Mouse (Mus musculus) adrenal gland, adult 18-20 months (tissue): ENCODE results near the gene BC048562. TPM values are rescaled to one million over a fixed set of nuclear protein-coding genes. Genes with fewer than 3 reads are reported as not detected.
A peak's percentile ranks its signal among the peaks of the same experiment; 100 is the strongest.

Experiments
- DNase-seq, 2 experiments: peaks; one replicate each; pipeline ENCODE4 v3.0.0; 2021 to 2022; ENCODE audit warnings: low spot score in 2 of 2
- total RNA-seq, 2 experiments: library from RNA; stranded (reverse); gene quantifications; 1 replicate in 1 of 2; 2 replicates in 1 of 2; pipeline ENCODE4 v1.2.3; 2021

The BC048562 gene
- total RNA-seq, 2 experiments from 2014 or later, result not detected

DNA sequence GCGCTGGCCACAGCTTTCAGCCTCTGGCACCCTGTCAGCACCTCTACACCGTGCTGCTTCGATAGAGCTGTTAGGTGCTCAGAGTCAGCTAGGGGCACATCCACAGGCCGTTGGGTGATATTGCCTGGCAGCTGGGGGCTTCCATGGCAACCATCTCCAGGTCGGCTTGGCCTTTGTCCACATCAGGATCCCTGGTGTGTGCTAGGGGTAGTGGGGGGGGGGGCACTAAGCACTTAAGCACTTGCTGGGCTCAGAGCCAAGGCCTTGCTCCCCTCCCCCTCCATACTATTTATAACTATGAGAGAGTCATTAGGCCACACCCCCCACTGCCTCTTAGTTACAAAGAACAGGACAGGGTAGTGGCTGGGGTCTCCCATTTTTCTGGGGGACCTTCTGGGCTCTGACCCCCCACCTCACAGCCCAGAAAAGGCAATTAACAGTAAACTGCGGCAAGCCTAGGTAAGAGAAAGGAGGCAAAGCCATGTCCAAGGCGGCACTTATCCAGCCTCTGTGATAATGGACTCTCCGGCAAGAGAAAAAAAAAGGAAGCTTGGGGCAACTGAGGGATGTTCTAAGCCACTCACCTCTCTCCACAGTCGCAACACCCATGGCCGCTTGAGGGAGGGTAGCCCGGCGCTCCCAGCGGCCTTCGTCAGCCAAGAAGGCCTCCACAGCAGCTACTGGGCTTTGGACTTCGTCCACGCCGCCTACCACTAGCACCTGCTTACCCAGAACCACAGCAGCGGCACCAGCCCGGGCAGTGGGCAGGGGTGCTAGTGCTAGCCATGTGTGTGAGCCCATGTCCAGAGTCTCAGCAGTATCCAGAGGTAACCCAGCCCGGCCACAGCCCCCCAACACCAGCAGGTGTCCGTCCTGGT lies 14.2 kb downstream of the BC048562 start:
- DNase-seq, result no peak

DNA sequence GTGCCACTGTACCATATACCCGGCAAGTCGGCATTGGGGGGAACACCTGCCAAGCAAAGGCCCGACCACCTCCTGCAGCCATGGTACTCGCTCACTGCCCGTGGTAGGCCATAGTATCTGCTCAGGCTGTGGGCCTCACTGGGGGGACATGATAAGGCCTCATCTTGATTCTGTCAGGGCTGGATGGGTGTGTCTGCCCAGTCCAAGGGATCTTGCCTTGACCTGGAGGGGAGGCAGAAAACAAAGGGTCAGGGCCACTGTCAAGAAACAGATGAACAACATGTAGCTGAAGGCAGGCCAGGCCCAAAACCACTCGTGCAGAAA lies 14.8 kb downstream of the BC048562 start:
- no peak for DNase-seq

DNA sequence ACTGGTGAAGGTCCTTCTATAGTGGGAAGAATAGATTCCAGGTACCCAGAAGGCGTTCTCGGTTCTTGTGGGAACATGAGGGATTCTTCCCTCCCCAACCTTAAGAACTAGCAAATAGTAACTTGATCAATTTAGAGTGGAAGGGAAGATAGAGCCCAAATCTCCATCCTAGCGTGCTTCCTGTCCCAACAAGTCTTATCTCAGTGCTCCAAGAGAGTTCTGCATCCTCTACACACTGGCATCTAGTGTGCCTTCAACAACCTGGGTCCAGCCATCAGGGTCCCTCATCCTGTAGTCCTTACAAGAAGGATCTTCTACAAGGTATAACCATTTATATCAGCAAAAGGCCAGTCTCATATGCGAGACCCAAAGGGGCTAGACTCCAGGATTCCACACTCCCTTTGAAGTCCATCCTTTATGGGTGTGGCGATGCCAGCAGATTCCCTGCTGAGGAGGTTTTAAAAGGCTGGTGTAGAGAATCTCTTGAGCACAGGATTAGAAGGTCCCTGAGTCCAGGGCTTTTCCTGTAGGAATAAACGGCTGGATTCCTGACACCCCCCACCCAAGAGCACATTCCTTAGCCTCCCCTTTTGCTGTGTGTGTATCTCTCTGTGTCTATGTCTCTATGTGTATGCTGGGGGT lies 15.4 kb downstream of the BC048562 start:
- DNase-seq, result no peak

DNA sequence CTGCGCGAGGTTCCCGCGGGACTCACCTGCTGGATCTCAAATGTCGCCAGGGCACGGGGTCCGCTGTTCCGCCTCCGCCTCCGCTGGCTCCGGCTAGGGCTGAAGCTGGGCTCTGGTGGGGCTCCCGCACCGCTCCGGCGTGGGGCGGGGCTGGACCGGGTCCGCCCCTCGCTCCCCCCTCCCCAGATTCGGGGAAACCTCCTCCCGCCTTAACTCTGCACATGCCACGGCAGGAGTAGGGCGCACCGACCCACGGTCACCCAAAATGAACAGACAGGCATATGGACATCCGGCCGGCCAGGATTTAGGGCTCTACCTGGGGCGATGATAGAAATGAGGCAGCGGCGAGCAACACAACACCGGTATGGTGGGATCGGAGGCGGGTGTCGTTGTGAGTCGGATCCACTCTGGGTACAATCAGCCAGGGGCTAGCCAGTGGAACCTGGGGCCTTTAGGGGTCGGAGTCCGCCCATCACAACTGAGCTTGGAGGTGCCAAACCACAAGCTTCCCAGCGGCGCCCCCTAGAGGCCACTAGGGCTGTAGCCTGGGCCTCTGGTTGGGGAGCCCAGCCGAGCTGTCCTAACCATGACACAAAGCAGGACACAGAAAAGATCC lies 16.1 kb downstream of the BC048562 start:
- DNase-seq, result peak; percentile 88 to 89

DNA sequence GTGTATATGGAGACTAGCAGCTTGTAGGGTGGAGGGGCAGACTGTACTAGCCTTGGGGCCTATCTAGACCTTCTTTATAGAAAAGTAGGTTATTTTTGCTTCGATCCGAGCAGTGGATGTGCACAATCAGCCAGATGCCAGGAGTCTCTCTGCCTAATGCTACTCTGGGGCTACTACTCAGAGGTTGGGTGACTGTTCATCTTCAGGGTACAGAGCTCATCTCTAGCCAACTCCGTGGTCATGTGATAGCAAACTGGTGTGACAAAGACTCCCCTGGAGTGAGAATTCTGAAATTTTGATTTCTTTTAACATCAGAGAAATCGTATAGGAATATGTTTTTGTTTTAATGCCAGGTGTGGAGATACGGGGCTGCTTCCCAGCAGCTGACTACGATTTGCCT lies 16.6 kb downstream of the BC048562 start:
- DNase-seq, result no peak

DNA sequence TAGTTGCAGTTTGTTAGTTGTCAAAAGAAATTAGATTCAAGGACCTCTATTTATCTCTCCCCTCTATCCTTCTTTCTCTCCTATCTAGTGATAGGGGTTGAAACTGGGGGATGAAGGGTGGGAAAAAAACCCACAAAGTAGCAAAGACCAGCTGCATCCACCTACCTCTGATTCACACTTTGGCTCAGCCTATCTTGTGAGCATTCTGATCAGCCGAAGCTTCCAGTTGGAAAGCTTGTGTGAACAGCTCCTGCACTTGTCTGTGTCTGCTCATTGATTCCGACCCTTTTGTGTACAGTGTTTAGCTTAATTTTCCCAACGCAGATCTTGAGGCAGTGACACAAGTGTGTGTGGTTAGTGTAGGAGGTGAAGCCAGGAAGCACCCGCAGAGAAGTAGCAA lies 17.2 kb downstream of the BC048562 start:
- DNase-seq, result no peak

DNA sequence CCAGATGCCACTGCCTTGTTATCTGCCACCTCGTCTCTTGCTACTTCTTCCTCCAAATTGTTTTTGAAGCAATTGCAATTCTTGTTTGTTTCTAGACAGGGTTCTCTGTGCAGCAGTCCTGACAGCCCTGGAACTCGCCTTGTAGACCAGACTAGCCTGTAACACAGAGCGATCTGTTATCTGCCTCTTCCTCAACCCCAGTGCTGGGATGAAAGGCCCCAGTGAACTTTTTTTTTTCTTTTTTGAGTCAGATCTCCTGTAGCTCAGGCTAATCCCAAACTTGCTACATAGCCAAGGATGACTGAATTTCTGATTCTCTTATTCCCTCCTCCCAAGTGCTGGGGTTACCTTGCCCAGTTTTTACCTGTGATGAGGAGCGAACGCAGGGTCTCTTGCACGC lies 18.1 kb downstream of the BC048562 start:
- DNase-seq, result no peak

DNA sequence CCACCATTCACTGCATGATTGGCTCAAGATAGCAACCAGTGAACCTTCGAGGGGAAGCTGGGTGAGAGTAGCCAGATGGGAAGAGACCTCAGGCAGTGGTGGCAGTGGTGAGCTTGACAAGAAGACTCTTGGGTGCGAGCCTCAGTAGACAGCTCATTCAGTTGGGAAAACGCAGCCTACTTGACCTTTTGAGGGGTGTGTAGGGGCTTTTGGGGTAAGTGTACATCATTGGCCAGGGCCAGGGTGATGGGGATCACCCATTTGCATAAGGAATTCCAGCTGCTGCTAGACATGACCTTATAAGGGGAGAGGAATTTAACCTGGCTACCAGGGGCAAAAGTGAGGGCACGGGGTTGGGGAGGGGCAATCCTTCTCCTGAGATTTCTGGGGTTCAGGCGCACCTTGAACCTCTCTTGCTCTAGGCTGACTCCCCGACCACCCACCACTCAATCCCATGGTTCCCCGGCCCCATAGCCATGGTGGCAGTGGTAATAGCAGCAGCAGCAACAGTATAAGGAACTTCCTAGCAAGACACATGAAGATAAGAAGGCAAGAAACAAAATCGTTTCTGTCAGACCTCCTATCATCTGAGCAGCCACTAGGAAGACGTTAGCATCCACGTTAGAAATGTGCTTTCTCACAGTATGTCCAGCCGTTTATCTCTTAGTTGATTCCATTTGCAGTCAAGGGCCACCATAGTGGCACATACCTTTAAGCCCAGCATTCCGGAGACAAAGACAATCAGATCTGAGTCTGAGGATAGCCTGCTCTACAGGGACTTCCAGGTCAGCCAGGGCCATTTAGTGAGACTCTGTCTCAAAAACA lies 19.7 kb downstream of the BC048562 start:
- no peak for DNase-seq

DNA sequence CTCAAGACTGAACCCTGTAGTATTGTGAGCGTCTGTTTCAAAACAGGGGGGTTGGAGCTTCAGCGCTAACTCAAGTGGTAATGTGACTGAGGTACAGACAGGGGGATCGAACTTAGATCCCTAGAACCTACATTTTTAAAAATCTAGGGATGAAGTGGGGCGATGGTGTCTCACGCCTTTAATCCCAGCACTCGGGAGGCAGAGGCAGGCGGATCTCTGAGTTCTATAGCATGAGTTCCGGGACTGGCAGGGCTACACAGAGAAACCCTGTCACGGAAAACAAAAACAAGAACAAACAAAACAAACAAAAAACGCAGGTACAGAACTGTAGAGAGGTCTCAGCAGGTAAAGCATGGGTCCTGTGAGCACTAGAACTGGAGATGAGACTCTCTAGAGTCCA lies 20.7 kb downstream of the BC048562 start:
- DNase-seq, result no peak

DNA sequence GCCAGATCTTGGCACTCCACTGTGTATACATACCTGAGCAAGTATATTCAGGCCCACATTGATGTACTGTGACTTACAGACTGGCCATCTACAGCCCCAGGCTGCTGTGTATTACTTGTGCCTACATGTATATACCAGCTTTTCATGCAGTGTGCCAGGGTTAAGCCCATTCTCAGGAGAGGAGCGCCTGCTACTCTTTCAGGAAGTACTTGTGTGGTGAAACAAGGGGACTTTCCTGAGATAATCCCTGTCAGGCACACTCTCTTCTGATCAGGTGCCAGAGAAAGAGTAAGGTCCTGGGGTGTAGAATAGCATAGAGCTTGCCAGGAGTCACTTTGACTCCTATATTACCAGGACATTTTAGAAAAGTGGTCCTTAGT lies 23.6 kb downstream of the BC048562 start:
- DNase-seq, result no peak

DNA sequence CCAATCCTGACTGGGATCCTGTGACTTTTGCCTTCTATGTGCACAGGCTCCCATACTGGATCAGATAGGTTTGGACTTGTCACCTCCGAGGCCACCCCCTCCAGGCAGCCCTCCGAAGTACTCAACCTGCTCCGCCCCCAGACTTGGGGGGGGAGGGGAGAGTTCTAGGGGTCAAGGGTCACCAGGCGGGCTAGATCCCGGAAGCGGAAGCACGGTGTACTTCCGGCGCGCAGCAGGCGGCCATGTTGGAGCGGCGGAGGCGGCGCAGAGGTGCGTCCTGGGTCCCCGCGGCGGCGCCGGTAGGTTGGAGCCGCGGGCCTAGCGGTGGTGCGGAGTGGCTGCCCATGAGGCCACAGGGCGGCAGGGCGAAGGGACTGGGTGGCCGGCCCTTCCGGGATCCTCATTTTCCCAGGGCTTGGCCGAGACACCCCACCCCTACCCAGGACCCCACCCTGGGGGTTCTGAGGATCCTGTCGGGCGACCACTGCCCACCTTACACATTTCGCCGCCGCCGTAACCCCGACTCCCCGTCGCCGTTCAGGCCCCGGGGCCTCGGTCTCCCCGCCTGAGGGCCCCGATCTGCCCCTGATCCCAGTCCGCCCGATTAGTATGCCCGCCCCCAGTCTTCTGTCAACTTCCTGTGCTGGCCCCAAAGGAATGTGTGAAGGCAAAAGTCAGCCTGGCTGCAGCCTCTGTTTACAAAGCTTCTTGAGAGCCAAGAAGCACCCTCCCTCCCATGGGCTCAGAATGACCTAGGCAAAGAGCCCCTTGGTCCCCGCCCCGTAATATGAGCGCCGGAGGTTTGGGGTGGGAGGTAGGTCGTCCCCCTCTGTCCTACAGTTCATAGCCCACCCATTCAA lies 24.3 kb downstream of the BC048562 start, which contains the start of gene Ccdc71:
TSS of gene Ccdc71 (plus strand) at position 209 of the 860 bp plus-strand sequence.
- peak; percentile 85 to 86 for DNase-seq

DNA sequence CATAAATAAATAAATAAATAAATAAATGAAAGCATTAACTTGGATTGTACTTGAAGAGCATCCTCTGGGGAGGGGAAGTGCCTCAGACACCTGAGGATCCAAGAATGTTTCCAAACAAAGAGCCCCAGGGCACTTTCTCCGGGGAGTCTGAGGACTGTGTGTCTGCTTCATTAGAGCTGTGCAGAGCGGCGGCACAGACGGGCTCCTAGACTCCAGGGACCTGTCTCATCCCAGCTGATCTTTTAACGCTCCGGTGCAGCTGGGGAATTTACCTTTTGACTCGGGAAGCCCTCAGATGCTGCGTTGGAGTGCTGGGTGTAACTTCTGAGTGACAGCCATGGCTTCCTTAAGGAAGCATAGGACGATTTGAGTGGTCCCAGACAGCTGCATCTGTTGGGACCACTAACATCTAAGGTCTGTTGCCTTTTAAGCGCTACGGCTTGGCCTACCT lies 24.9 kb downstream of the BC048562 start, which contains the start of gene Klhdc8b:
TSS of gene Klhdc8b (minus strand) at position 401 of the 451 bp plus-strand sequence.
- DNase-seq, result no peak

DNA sequence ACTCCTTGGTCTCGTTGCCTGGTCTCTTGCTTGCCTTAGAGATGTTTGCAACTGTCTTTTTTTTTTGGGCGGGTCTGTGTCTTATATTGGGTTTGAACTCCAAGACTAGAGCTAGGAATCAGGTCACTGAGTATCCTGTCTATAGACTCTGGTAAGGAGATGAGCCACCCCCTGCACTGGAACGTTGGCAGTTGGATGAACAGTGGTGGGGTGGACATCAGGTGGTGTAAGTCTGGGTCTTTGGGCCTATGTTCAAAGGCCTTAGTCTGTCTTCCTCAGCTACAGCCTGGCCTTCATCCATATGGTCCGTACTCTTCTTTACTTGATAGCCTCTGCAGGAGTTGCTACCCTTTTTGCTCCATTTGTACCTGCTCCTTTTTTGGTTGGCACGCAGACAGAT lies 25.4 kb downstream of the BC048562 start:
- DNase-seq, result no peak

DNA sequence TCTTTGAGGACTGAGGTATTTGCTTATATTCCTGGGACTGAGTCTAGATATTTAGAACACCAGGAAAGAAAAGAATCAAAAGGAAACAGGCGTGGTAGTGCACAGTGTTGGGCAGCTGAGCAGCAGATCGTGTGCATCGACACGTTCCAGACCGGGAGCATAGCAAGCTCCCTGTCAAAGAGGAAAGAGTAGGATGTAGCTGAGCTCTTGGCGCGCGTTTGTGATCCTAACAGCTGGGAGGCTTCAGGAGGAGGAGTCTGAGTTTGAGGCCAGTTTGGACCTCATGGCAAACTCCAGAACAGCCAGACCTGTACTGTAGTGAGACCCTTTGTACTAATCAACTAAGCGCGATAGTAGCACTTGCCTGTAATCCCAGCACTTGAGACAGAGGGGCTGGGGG lies 25.9 kb downstream of the BC048562 start:
- no peak for DNase-seq

DNA sequence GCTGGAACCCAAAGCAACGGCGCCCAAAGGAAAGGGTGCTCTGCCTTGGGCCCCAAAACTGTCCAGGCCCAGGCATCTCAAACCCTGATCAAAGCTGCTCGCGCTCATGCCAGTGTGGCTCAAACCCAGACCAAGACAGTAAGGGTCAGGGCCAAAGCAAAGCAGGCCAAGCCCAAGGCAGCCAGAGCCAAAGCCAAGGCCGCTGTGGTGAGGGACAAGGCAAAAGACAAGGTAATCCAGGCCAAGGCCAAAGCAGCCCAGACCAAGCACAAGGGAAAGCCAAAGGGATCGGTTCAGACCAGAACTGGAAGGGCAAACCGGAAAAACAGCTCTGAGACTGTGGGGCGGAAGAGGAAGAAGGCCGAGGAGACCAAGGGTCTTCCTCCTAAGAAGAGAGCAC lies 27.4 kb downstream of the BC048562 start:
- no peak for DNase-seq

DNA sequence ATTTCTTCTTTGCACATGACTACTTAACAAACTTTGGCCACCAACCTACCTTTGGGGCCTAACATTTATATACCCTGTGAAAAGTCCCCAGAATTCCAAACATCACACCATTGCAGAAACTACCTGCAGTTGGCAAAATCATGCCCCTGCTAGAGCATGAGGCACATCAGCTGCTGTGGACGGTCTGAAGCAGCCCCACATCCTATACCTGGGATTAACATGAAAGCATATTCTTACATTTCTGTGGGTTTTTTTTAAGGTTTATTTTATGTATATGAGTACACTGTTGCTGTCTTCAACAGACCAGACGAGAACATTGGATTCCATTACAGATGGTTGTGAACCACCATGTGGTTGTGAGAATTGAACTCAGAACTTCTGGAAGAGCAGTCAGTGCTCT lies 29.9 kb downstream of the BC048562 start:
- DNase-seq, result no peak

DNA sequence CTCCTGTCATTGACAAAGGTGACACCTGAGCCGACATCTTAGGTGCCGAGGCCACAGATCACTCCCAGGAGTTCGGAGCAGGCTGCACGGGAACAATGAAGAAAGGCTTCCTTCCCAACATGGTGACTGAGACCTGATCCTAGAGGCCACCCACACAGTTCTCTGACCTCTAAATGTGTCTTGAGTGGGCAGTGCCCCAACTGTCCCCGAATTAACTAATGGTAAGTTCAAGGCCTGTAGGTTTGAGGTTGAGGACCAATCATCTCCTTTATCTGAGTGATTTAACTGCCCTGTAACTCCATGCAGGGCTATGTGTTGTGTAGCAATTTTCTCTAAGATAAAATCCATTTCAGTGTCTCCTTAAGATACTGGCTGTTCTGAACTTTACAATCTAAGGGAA lies 33.1 kb downstream of the BC048562 start:
- DNase-seq, result no peak

DNA sequence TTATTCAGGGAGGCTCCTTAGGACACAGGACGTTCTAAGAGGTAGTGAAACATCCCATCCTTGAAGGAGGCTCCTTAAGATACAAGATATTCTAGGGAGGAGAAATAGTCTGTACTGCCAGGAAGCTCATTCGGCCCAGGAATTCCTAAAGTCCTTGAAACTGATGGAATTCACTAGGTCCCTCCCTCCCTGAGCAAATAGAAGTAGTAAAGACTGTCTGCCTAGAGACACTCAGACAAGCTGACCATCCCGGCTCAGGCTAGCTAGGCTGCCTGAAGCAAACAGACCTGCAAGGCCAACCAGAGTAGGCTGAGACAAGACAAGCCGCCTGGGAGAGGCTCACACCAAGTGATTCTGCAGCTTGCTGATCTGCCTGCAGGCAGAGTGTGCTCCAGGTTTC lies 33.6 kb downstream of the BC048562 start:
- DNase-seq, result no peak

DNA sequence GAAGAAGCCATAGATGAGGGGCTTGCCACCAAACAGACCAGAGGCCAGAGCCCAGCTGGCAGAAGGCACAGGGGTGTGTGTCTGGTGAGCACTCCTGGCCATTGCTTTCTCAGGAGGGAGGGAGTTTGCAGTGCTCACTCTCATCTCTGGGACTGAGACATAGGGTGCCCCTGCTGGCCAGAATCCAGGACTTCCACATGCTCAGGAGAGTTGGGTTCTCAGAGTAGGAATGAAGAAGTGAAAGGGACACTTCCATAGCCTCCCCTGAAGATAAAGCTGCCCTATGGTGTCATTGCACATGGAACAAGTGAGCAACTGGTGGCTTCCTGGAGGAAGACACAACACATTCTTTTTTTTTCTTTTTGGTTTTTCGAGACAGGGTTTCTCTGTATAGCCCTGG lies 38.2 kb downstream of the BC048562 start:
- no peak for DNase-seq

DNA sequence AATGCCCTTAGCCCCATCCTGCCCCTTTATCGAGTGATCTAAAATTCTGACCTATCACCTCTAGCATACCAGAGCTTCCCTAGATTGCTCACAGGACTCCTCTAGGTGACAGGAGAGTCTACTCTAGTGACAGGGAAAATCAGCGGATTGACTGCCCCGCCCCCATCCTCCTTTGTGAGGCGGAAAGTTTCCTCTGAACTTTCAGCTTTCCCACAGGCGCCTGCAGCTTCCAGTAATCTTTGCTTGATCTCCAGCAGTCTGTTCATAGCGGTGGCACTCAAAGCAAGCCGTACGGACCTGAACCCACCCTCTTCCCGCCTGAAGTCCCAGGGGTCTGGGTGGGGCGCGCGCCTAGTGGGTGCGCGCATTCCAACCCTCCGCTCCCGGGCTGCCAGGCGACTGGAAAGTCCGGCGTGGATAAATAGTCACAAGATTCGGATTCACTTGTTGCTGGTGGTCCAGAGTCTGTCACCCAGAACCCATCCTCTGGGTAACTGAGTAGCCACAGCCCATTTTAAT lies 42.4 kb downstream of the BC048562 start:
- DNase-seq, result peak; percentile 77
